Comparison of ENCODE assay signal across 12 mouse cellular contexts in genomic region chr2:60714475-60714874, GRCm38 (mm10). TPM values are rescaled to one million over a fixed set of nuclear protein-coding genes. Genes with fewer than 3 reads are reported as not detected.
DNase-seq lines count a peak whose midpoint lies in the region; ATAC-seq lines count a peak whose summit lies in the region.
"Had no signal": no experiment of that assay in that cellular context is flagged by ENCODE, and none has a peak within 500 bp of the region (broad histone marks: within the 10 kb centered on the region; RNA-seq: fewer than 3 reads in every experiment).

No protein-coding gene starts in this region.

- no peak overlapping the region for H3K4me2 ChIP-seq in kidney, embryonic 16.5 days (replicated peaks; ENCODE audit: low read depth, low read length)
- no peak overlapping the region for H3K4me2 ChIP-seq in midbrain, embryonic 16.5 days (ENCODE audit: low read length)

- H3K9me3 ChIP-seq in kidney, embryonic 16.5 days (ENCODE audit: low read length) = no peaks in the 10 kb centered on the region
- no peaks in the 10 kb centered on the region for H3K9me3 ChIP-seq in embryonic facial prominence, embryonic 10.5 days
- no peaks in the 10 kb centered on the region for H3K9me3 ChIP-seq in midbrain, embryonic 16.5 days (replicated peaks; ENCODE audit: control insufficient read depth, low read length, poor library complexity, severe bottlenecking)

- no peak for DNase-seq in kidney, postnatal 36 days
- peak; percentile 14 for DNase-seq in embryonic facial prominence, embryonic 10.5 days (ENCODE audit: low spot score)
- DNase-seq in adrenal gland, adult 18-20 months (ENCODE audit: low spot score in 2 of 2) = no peak
- DNase-seq in spleen, postnatal 10 days (ENCODE audit: low spot score in 2 of 2) = no peak
- no peak for DNase-seq in Muller cell, postnatal 12 days (ENCODE audit: inconsistent ontology term)
- DNase-seq: cerebellum, adult 9-10 months; heart, postnatal 36 days had no signal

- H3K4me1 ChIP-seq in kidney, embryonic 16.5 days (ENCODE audit: insufficient read depth, low read length) = peaks cover 52% of the 10 kb centered on the region
- peaks cover 60% of the 10 kb centered on the region for H3K4me1 ChIP-seq in embryonic facial prominence, embryonic 10.5 days
- H3K4me1 ChIP-seq in midbrain, embryonic 16.5 days (ENCODE audit: control insufficient read depth, insufficient read depth, low read length) = peaks cover 17% of the 10 kb centered on the region

- no peak for ATAC-seq in kidney, embryonic 16.5 days (ENCODE audit: low FRiP score, low TSS enrichment)
- peak; percentile 50 for ATAC-seq in granulocyte monocyte progenitor cell, adult 5-6 weeks (replicated peaks; ENCODE audit: poor library complexity, severe bottlenecking)
- ATAC-seq in midbrain, embryonic 16.5 days = 0 out of 2 replicates have a peak, but pooled peaks have one; percentile 4

- H3K4me3 ChIP-seq in kidney, embryonic 16.5 days (ENCODE audit: low read length) = no peak overlapping the region
- H3K4me3 ChIP-seq in embryonic facial prominence, embryonic 10.5 days = no peak overlapping the region
- H3K4me3 ChIP-seq in midbrain, embryonic 16.5 days (ENCODE audit: low read depth, low read length) = no peak overlapping the region

- H3K27me3 ChIP-seq in kidney, embryonic 16.5 days (ENCODE audit: insufficient read depth, low read length) = no peaks in the 10 kb centered on the region
- peaks cover 9% of the 10 kb centered on the region for H3K27me3 ChIP-seq in embryonic facial prominence, embryonic 10.5 days (replicated peaks; ENCODE audit: low read depth, poor library complexity, severe bottlenecking)
- no peaks in the 10 kb centered on the region for H3K27me3 ChIP-seq in midbrain, embryonic 16.5 days (ENCODE audit: control insufficient read depth, insufficient read depth, low read depth, low read length)
- H3K27me3 ChIP-seq: CH12.LX had no signal

- H3K36me3 ChIP-seq in kidney, embryonic 16.5 days (ENCODE audit: insufficient read depth, low read length) = no peaks in the 10 kb centered on the region
- no peaks in the 10 kb centered on the region for H3K36me3 ChIP-seq in embryonic facial prominence, embryonic 10.5 days (replicated peaks)
- no peaks in the 10 kb centered on the region for H3K36me3 ChIP-seq in midbrain, embryonic 16.5 days (ENCODE audit: control insufficient read depth, insufficient read depth, low read length)

- H3K9ac ChIP-seq in kidney, embryonic 16.5 days (replicated peaks; ENCODE audit: low read length) = 0 out of 2 replicates have a peak overlapping the region, but pooled peaks have one; percentile 10
- no peak overlapping the region for H3K9ac ChIP-seq in midbrain, embryonic 16.5 days (ENCODE audit: low read depth, low read length)

- 60% methylated on average over 7 of the region's 7 CpGs for WGBS in kidney, embryonic 16.5 days
- WGBS in embryonic facial prominence, embryonic 10.5 days = 42% methylated on average over 7 of the region's 7 CpGs
- 42% methylated on average over 7 of the region's 7 CpGs for WGBS in midbrain, embryonic 16.5 days

- H3K27ac ChIP-seq in kidney, embryonic 16.5 days (ENCODE audit: low read length) = peak overlapping the region; percentile 56
- peak overlapping the region; percentile 48; the same call in 1 of the 2 replicates for H3K27ac ChIP-seq in embryonic facial prominence, embryonic 10.5 days (replicated peaks)
- peak overlapping the region; percentile 41; the same call in 1 of the 2 replicates for H3K27ac ChIP-seq in midbrain, embryonic 16.5 days (ENCODE audit: low read length)

RNA-seq across cellular contexts. Expression of gene Itgb6, which starts 8.0 kb away (rescaled TPM):
- 25.6 and 26.6 TPM in 2 replicates for polyA plus RNA-seq in kidney, embryonic 16.5 days (2015; fragmentation: Nextera tagmentation; extraction: Ambion mirVana)
- 0.67 and 1.4 TPM in 2 replicates for polyA plus RNA-seq in embryonic facial prominence, embryonic 10.5 days (2016; fragmentation: Nextera tagmentation; extraction: Ambion mirVana)
- 0.53 TPM in 1 of 2 replicates, not detected in the other for total RNA-seq in granulocyte monocyte progenitor cell, adult 5-6 weeks (2014; fragmentation: Nextera tagmentation)
- not detected in 2 replicates for total RNA-seq in granulocyte monocyte progenitor cell, adult 5-6 weeks (2017)
- polyA plus RNA-seq in midbrain, embryonic 16.5 days (2015; fragmentation: Nextera tagmentation; extraction: Ambion mirVana) = 0.12 TPM in 1 of 2 replicates, not detected in the other
- total RNA-seq in adrenal gland, adult 18-20 months (2021) = under 1 TPM in 1 of 2 experiments, not detected in 1; 0.26 TPM
- total RNA-seq: CH12.LX; left cerebral cortex, postnatal 4 days had no signal

Comparison
In these comparisons a context has a peak if more than half of its experiments do, and no peak if none do; other contexts are left out.
1. RNA of gene Itgb6, which starts 8.0 kb away (polyA plus RNA-seq): 25.6 to 26.6 TPM in kidney, embryonic 16.5 days; 0.67 to 1.4 TPM in embryonic facial prominence, embryonic 10.5 days and 0.12 TPM in midbrain, embryonic 16.5 days; every median in the first group is over 10 times any median in the second.
2. Peak in every context shown above with its lines, with median percentiles within 50 percentile points of each other: H3K27ac ChIP-seq.